Mouse (Mus musculus) gastrocnemius, adult 8-10 months (tissue): ENCODE measurements at regions not wholly inside any gene's neighbourhood (a gene's known extent, or its start where the extent isn't known, plus 50 kb on each side); places are given as distances from the start of the nearest gene placed in this dataset.

ENCODE experiments used
- DNase-seq, 2 experiments: peaks; one replicate each; pipeline ENCODE4 v3.0.0; 2022; ENCODE audit warnings: low spot score in 2 of 2

DNA sequence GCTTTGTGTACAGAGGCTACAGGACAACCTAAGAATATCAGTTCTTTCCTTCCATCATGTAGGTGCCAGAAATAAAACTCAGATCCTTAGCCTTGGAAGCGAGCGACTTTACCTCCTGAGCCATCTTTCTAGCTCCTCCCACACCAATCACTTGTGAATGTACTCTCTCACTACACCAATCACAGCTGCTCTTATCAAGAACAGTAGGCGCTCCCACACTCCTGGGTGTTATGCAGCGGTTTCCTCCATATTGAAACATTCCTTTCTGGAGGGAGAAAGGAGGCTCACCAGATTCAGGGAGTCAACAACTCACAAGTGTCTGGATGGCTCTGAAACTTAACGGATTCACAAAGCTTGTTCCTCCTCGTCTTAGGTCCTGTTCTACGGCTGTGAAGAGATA, 168.1 kb upstream of the Arid2 start:
- DNase-seq, result no peak

DNA sequence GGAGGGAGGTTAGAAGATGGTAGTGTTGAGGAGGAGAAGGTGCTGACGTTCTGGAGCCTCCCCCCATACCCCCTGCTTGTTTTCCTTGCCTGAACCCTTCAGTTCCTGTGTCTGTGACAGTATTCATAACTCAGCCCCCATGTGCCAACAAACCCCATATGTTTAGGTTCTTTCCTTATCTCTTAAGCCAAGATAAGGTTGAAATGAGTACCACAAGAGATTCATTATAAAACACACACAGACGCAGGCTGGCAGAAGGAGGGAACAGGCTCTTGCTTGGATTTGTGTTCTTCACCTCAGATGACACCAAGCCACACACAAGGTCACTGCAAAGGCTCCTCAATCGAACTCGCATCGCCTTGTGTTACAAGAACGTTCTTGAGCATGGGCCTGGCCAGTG, 162.9 kb upstream of the Arid2 start:
- DNase-seq, result no peak

DNA sequence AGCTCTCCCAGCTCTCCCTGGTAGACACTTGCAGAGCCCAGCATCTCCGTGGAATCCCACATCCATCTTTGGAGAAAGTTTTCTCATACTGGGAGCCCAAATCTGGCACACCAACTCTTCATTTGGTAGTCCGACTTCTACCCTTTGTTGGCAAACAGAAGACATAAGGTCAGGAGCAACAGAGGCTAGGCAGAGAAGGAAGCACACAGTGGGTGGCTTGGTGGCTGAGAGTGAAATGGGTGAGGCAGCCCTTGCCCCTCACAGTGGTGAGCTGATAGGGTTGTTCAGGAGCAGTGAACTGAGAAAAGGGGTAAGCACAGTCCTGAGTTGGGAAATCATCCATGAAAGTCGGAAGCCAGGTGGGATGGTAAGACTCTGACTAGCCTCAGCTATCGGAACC, 157.6 kb upstream of the Arid2 start:
- DNase-seq, result no peak

GRCm38 (mm10) chr15:96130531-96130930, 156.8 kb upstream of the Arid2 start:
- no peak for DNase-seq

DNA sequence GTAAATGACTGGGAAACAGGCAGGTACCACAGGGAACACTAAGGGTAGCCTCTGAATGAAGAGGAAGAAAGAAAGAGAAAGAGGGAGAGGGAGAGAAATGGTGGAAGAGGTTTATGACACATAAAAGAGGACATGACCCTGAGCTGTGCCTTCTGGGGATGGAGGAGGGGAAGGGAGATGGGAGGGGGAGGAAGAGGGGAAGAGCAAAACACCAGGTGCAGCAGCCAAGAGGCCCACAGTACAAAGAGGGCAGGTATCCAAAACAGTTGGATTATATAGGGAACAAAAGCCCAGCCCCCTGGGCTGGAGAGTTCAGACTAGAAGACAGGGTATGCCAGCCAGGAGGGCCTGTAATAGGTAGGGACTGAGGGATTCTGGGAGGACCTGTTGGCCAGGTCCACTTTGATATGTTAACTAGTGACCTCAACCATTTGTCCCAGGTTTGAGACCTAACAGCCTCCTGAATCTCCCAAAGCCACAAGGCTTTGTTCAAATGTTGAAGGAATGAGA, 155.7 kb upstream of the Arid2 start:
- DNase-seq, result no peak

DNA sequence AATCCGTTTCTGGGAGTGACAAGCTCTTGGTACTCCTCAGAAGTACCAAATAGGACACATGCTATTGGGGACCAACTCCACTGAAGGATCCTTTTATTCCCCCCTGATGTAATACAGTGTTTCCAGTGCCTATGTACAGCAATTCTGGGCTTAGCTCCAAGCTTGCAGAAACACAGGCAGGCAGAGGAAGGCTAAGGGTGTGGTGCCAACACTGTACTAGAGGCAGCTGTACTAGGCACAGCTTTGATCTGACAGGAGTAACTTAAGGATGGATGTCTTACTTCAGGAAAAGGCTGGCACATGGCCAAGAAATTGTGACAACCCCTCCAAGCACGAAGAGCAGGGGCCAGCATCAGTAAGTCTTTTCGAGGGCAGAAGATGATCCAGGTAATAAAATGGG, 154.7 kb upstream of the Arid2 start:
- DNase-seq, result no peak

DNA sequence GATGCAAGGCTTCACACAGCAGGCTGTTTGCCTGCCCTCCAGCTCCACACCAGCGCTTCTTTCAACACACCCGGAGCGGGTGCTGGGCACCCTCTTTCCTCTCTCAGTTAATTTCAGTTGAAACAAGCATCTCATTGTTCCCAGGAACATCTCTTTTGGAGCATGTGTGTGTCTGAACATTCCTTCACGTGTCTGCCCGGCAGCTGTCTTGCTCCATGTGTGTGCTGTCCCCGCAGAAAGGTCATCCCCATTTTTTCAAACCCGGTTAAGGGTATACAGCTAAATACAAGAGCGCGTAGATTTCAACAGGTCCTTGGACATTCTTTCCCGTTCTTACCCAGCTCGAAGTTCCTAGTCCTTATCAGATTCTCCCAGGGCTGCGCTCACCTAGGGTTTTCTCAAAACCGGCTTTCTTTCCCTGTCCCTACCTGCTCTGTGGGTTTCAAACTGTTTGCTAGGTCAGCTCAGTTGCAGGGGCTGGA, 152.0 kb upstream of the Arid2 start:
- no peak for DNase-seq

DNA sequence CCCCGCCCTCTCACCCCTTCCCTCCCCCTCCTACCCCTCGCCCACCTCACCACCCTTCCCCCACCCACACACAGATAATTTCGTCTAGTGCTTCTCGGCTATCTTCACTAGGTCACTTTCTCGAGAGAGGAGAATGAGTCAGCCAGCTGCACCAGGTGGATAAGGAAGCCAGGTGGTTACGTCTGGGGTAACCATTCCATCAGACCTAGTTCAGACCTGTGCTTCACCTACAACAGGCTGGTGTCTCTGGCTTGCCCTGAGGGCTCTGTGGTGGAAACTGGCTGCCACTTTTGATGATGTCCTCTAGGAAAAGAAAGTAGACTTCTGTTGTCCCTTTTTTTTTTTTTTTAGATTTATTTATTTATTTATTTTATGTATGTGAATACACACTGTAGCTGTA, 151.5 kb upstream of the Arid2 start:
- DNase-seq, result no peak

- no peak for DNase-seq
Measured at GRCm38 (mm10) chr15:96137534-96137933, 149.8 kb upstream of the Arid2 start.

DNA sequence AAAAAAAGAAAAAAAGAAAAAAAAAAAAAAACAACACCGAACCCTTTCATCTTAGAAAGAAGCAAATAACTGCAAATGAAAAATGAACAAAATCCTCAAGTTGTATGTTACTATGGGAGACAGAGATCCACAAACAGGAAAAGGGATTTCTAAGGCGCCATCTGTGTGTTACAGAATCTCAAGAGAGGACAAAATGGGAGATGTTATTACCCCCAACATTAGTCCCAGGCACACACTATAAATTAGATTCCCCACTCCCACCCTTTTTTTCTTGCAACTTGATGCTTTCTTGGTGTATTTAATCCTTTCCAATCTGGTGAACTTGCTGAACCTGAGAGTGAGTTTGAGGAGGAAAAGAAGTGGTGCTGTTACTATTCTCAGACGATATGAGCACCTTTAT, 149.4 kb upstream of the Arid2 start:
- no peak for DNase-seq

- DNase-seq, result no peak
Measured at GRCm38 (mm10) chr15:96153489-96153888, 133.8 kb upstream of the Arid2 start.

GRCm38 (mm10) chr15:96158321-96158720, 129.0 kb upstream of the Arid2 start:
- no peak for DNase-seq

GRCm38 (mm10) chr15:96164771-96165431, 122.4 kb upstream of the Arid2 start:
- DNase-seq, result no peak

- DNase-seq, result no peak
Measured at GRCm38 (mm10) chr15:96167256-96167655, 120.1 kb upstream of the Arid2 start.

DNA sequence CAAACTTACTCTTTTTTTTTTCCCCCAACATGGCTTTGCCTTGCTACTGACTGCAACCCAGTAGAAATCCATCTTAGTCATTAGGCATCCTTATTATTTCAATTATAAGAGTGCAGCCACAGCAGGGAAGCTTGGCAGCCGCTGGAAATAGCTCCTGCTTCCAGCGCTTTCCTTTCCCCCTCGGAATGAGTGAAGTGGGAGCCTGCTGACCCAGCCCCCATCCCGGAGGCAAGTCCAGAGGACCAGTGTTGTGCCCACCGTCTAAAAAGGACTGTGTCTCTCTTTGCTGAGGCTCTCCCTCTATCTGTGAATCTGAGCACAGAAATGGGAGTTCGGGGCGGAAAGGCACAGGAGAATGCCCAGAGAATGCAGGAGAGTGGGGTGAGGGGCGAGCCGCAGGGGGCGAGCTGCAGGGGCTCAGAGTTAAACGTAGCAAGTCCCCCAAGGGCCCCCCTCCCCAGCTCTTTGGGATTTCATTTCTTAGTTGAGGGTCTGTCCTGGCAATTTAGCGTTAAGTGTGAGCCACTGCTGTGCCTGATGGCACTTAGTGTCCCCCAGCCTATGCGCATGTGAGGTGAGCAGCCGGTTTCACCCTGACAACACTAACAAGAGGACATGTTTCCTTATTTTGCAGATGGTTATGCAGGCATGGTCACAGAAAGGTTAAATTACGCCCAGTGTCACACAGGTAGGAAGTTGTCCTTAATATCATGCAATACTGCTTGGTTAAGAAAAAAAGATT, 117.4 kb upstream of the Arid2 start:
- no peak for DNase-seq

GRCm38 (mm10) chr15:96170986-96171769, 116.1 kb upstream of the Arid2 start:
- no peak for DNase-seq

- DNase-seq, result no peak
Measured at GRCm38 (mm10) chr15:96177911-96178310, 109.4 kb upstream of the Arid2 start.

GRCm38 (mm10) chr15:96178374-96179109, 108.8 kb upstream of the Arid2 start:
- DNase-seq, result no peak

GRCm38 (mm10) chr15:96179511-96179910, 107.8 kb upstream of the Arid2 start:
- no peak for DNase-seq

DNA sequence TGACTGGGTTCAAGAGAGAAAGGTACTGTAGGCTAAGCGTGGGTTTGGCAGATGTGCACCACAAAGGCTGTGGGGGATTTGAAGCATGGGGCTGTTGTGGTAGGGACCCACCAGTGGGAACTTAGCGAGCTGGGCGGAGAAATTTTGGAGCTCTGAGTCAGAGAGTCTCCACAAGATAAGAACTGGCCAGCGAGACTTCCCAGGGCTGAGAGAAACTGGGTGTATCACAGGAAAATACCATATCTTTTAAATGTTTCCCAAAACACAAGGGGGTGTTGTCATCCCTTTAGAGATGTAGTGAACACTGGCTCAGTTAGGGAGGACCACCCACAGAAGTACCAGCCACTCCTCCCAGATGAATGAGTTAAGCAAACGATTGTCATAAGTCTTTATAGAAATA, 107.3 kb upstream of the Arid2 start:
- no peak for DNase-seq

- DNase-seq, result no peak
Measured at GRCm38 (mm10) chr15:96180977-96181376, 106.3 kb upstream of the Arid2 start.
